Mouse (Mus musculus): ENCODE results near the gene Pex19. TPM values are rescaled to one million over a fixed set of nuclear protein-coding genes. Genes with fewer than 3 reads are reported as not detected.

Gene Pex19
- polyA plus RNA-seq, 1 experiment, result 25.8 TPM

DNA sequence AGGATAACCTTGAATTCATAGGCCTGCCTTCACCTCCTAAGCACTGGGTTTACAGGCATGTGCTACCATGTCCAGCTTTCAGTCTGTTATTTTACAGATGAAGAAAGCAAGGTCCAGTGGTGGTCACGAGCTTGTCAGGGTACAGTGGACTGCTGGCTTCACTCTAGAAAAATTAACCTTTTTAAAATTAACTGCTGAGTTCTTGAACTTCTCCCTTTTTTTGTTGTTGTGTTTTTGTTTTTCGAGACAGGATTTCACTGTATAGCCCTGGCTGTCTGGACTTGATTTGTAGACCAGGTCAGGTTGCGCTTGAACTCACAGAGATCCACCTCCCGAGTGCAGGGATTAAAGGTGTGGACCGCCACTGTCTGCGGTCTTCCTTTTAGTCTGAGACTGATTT is 36.4 kb downstream of the Pex19 start:
- Histone ChIP-seq H3K4me1 (ENCODE audit: control insufficient read depth, insufficient read depth, low read length) (no peaks in the 10 kb centered on the region), H3K27me3 (ENCODE audit: control insufficient read depth, insufficient read depth, low read length) (no peaks in the 10 kb centered on the region), H3K27ac (ENCODE audit: control insufficient read depth, insufficient read depth, low read depth, low read length) (no peak overlapping the region), H3K36me3 (ENCODE audit: control insufficient read depth, insufficient read depth, low read length) (no peaks in the 10 kb centered on the region; the same call in 1 of the 2 replicates), H3K4me3 (ENCODE audit: control insufficient read depth, low read depth, low read length) (no peak overlapping the region)
- TF ChIP-seq CTCF (IDR thresholded peaks at IDR 0.05; ENCODE audit: control insufficient read depth, insufficient read depth, insufficient replicate concordance, low read depth, low read length), result no peak
- no peak for TF ChIP-seq POLR2A (IDR thresholded peaks at IDR 0.05; ENCODE audit: control insufficient read depth, low read depth, low read length)

- no peak overlapping the region for H3K27ac ChIP-seq (ENCODE audit: control insufficient read depth, insufficient read depth, low read depth, low read length)
- H3K4me1 ChIP-seq (ENCODE audit: control insufficient read depth, insufficient read depth, low read length), result no peaks in the 10 kb centered on the region
- no peak overlapping the region for H3K4me3 ChIP-seq (ENCODE audit: control insufficient read depth, low read depth, low read length)
- no peaks in the 10 kb centered on the region for H3K27me3 ChIP-seq (ENCODE audit: control insufficient read depth, insufficient read depth, low read length)
- TF ChIP-seq CTCF (IDR thresholded peaks at IDR 0.05; ENCODE audit: control insufficient read depth, insufficient read depth, insufficient replicate concordance, low read depth, low read length) (no peak), POLR2A (IDR thresholded peaks at IDR 0.05; ENCODE audit: control insufficient read depth, low read depth, low read length) (no peak)
- H3K36me3 ChIP-seq (ENCODE audit: control insufficient read depth, insufficient read depth, low read length), result no peaks in the 10 kb centered on the region; the same call in 1 of the 2 replicates
Measured at GRCm38 (mm10) chr1:172167911-172168310, 41.4 kb downstream of the Pex19 start.

GRCm38 (mm10) chr1:172169809-172170208 is 43.3 kb downstream of the Pex19 start:
- H3K27me3 ChIP-seq (ENCODE audit: control insufficient read depth, insufficient read depth, low read length), result no peaks in the 10 kb centered on the region
- no peaks in the 10 kb centered on the region; the same call in none of the 2 replicates for H3K36me3 ChIP-seq (ENCODE audit: control insufficient read depth, insufficient read depth, low read length)
- TF ChIP-seq CTCF (IDR thresholded peaks at IDR 0.05; ENCODE audit: control insufficient read depth, insufficient read depth, insufficient replicate concordance, low read depth, low read length) (no peak), POLR2A (IDR thresholded peaks at IDR 0.05; ENCODE audit: control insufficient read depth, low read depth, low read length) (no peak)
- no peak overlapping the region for H3K27ac ChIP-seq (ENCODE audit: control insufficient read depth, insufficient read depth, low read depth, low read length)
- H3K4me3 ChIP-seq (ENCODE audit: control insufficient read depth, low read depth, low read length), result no peak overlapping the region
- no peaks in the 10 kb centered on the region for H3K4me1 ChIP-seq (ENCODE audit: control insufficient read depth, insufficient read depth, low read length)

DNA sequence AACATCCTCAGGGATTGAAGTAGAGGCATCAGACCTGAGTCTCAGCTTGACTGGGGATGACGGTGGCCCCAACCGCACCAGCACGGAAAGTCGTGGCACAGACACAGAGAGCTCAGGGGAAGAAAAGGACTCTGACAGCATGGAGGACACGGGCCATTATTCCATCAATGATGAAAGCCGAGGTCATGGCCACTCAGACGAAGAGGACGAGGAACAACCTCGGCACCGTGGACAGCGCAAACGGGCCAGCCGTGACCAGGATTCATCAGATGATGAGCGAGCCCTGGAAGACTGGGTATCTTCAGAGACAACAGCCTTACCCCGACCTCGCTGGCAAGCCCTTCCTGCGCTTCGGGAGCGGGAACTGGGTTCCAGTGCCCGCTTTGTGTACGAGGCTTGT is 45.8 kb downstream of the Pex19 start:
- no peaks in the 10 kb centered on the region for H3K27me3 ChIP-seq (ENCODE audit: control insufficient read depth, insufficient read depth, low read length)
- no peak overlapping the region for H3K4me3 ChIP-seq (ENCODE audit: control insufficient read depth, low read depth, low read length)
- no peak for TF ChIP-seq CTCF (IDR thresholded peaks at IDR 0.05; ENCODE audit: control insufficient read depth, insufficient read depth, insufficient replicate concordance, low read depth, low read length)
- no peak for TF ChIP-seq POLR2A (IDR thresholded peaks at IDR 0.05; ENCODE audit: control insufficient read depth, low read depth, low read length)
- H3K27ac ChIP-seq (ENCODE audit: control insufficient read depth, insufficient read depth, low read depth, low read length), result no peak overlapping the region
- H3K4me1 ChIP-seq (ENCODE audit: control insufficient read depth, insufficient read depth, low read length), result no peaks in the 10 kb centered on the region
- H3K36me3 ChIP-seq (ENCODE audit: control insufficient read depth, insufficient read depth, low read length), result peaks cover 1% of the 10 kb centered on the region

DNA sequence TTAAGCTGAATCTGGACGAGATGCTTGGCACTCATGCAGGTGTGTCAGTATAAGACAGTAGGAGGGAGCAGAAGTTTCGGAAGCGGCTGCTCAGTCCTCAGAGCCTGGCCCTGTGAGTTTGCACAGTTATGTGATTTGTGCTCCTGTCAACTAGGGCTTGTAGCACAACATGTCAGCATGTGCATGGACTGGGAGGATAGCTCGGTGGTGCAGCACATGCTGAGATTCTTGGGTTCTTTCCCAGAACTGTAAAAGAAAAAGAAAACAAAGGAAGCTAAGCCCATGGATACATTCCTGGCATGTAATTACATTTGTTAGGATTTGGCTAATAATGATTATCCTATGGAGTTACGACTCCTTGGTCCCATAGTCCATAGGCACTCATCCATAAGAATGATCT is 46.6 kb downstream of the Pex19 start:
- no peak overlapping the region for H3K4me3 ChIP-seq (ENCODE audit: control insufficient read depth, low read depth, low read length)
- H3K4me1 ChIP-seq (ENCODE audit: control insufficient read depth, insufficient read depth, low read length), result no peaks in the 10 kb centered on the region
- peaks cover 1% of the 10 kb centered on the region for H3K36me3 ChIP-seq (ENCODE audit: control insufficient read depth, insufficient read depth, low read length)
- H3K27me3 ChIP-seq (ENCODE audit: control insufficient read depth, insufficient read depth, low read length), result no peaks in the 10 kb centered on the region
- no peak overlapping the region for H3K27ac ChIP-seq (ENCODE audit: control insufficient read depth, insufficient read depth, low read depth, low read length)
- TF ChIP-seq POLR2A (IDR thresholded peaks at IDR 0.05; ENCODE audit: control insufficient read depth, low read depth, low read length) (no peak), CTCF (IDR thresholded peaks at IDR 0.05; ENCODE audit: control insufficient read depth, insufficient read depth, insufficient replicate concordance, low read depth, low read length) (no peak)

DNA sequence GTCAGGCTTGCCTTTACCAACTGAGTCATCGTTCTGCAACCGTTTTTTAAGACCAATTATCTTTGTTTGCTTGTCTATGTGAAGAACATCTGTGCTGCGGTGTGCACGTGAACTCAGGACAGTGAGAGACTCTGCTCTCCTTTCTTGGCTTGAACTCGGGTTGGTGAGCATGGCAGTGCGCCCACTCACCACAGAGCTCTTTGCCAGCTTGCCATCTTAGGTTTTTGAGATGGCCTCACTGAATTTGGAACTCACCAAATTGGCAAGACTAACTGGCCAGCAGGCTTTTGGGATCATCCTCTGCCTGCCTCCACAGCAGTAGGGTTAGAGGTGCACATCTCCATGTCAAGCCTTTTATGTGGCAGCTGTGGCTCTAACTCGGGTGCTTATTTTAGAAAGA is 51.2 kb downstream of the Pex19 start:
- Histone ChIP-seq H3K4me1 (ENCODE audit: control insufficient read depth, insufficient read depth, low read length) (no peaks in the 10 kb centered on the region), H3K27me3 (ENCODE audit: control insufficient read depth, insufficient read depth, low read length) (no peaks in the 10 kb centered on the region), H3K4me3 (ENCODE audit: control insufficient read depth, low read depth, low read length) (no peak overlapping the region), H3K36me3 (ENCODE audit: control insufficient read depth, insufficient read depth, low read length) (peaks cover 1% of the 10 kb centered on the region), H3K27ac (ENCODE audit: control insufficient read depth, insufficient read depth, low read depth, low read length) (no peak overlapping the region)
- TF ChIP-seq CTCF (IDR thresholded peaks at IDR 0.05; ENCODE audit: control insufficient read depth, insufficient read depth, insufficient replicate concordance, low read depth, low read length) (no peak), POLR2A (IDR thresholded peaks at IDR 0.05; ENCODE audit: control insufficient read depth, low read depth, low read length) (no peak)

DNA sequence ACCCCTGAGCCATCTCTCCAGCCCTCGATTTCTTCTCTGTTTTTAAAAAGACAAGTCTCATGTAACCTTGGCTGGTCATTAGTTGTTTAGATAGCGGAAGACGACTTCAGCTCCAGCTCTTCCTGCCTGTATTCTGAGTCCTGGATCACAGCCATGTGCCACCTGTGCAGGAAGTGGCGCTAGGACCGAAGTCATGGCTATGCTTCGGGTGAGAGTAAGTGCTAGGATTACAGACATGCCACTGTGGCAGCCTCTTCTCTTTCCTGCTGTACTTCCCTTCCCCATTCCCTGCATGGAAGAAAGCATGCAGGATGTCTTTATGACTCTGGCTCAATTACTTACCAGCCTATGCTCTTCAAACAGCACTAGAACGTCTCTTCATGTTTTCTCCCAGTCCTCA is 52.5 kb downstream of the Pex19 start:
- H3K36me3 ChIP-seq (ENCODE audit: control insufficient read depth, insufficient read depth, low read length), result peaks cover 1% of the 10 kb centered on the region
- H3K27me3 ChIP-seq (ENCODE audit: control insufficient read depth, insufficient read depth, low read length), result no peaks in the 10 kb centered on the region
- H3K4me1 ChIP-seq (ENCODE audit: control insufficient read depth, insufficient read depth, low read length), result no peaks in the 10 kb centered on the region
- TF ChIP-seq CTCF (IDR thresholded peaks at IDR 0.05; ENCODE audit: control insufficient read depth, insufficient read depth, insufficient replicate concordance, low read depth, low read length), result no peak
- H3K4me3 ChIP-seq (ENCODE audit: control insufficient read depth, low read depth, low read length), result no peak overlapping the region
- no peak overlapping the region for H3K27ac ChIP-seq (ENCODE audit: control insufficient read depth, insufficient read depth, low read depth, low read length)

GRCm38 (mm10) chr1:172180881-172181280 is 54.3 kb downstream of the Pex19 start:
- Histone ChIP-seq H3K36me3 (ENCODE audit: control insufficient read depth, insufficient read depth, low read length) (no peaks in the 10 kb centered on the region; the same call in 1 of the 2 replicates), H3K4me1 (ENCODE audit: control insufficient read depth, insufficient read depth, low read length) (no peaks in the 10 kb centered on the region), H3K27ac (ENCODE audit: control insufficient read depth, insufficient read depth, low read depth, low read length) (no peak overlapping the region), H3K4me3 (ENCODE audit: control insufficient read depth, low read depth, low read length) (no peak overlapping the region), H3K27me3 (ENCODE audit: control insufficient read depth, insufficient read depth, low read length) (no peaks in the 10 kb centered on the region)
- TF ChIP-seq POLR2A (IDR thresholded peaks at IDR 0.05; ENCODE audit: control insufficient read depth, low read depth, low read length), result no peak
- no peak for TF ChIP-seq CTCF (IDR thresholded peaks at IDR 0.05; ENCODE audit: control insufficient read depth, insufficient read depth, insufficient replicate concordance, low read depth, low read length)
